Comparison of ENCODE assay signal across 14 mouse cellular contexts in the genomic region with DNA sequence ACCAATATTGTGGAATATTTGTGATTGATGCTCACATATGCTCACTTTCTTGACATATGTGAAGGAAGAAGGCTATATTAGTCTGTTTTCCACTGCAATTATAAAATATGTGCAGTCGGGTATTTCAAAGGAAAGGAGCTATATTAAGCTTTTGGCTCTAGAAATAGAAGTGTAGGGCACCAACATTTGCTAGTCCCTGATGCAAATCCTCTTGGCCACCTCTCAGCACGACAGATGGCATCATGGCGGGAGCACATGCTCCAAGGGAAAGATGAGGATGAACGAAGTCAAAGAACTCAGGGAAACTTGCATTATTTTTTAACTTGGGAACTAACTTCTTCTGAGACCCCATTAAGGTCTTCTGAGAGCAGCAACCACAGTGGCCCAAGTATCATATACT.
DNase-seq lines count a peak whose midpoint lies in the region; ATAC-seq and TF ChIP-seq lines count a peak whose summit lies in the region.
"Had no signal": no experiment of that assay in that cellular context is flagged by ENCODE, and none has a peak within 500 bp of the region (broad histone marks: within the 10 kb centered on the region; RNA-seq: fewer than 3 reads in every experiment).

No protein-coding gene starts in this region.

- H3K4me2 ChIP-seq in forebrain, embryonic 15.5 days (replicated peaks): no peak overlapping the region
- no peak overlapping the region for H3K4me2 ChIP-seq in hindbrain, embryonic 11.5 days (replicated peaks; ENCODE audit: low read depth, low read length)
- H3K4me2 ChIP-seq: limb, embryonic 15.5 days had no signal

- H3K27ac ChIP-seq in forebrain, embryonic 15.5 days (replicated peaks): no peak overlapping the region
- H3K27ac ChIP-seq in forebrain, embryonic 10.5 days: no peak overlapping the region
- H3K27ac ChIP-seq in hindbrain, embryonic 11.5 days (ENCODE audit: low read depth, low read length): no peak overlapping the region
- H3K27ac ChIP-seq in thymus, adult 2 months (ENCODE audit: control insufficient read depth, insufficient read depth, low read length): no peak overlapping the region
- H3K27ac ChIP-seq: limb, embryonic 15.5 days had no signal

- no peaks in the 10 kb centered on the region for H3K4me1 ChIP-seq in forebrain, embryonic 15.5 days
- H3K4me1 ChIP-seq in forebrain, embryonic 10.5 days: no peaks in the 10 kb centered on the region
- no peaks in the 10 kb centered on the region for H3K4me1 ChIP-seq in hindbrain, embryonic 11.5 days (replicated peaks; ENCODE audit: control insufficient read depth, insufficient read depth, low read length)
- no peaks in the 10 kb centered on the region for H3K4me1 ChIP-seq in thymus, adult 2 months (replicated peaks; ENCODE audit: control insufficient read depth, insufficient read depth, low read length)
- H3K4me1 ChIP-seq: limb, embryonic 15.5 days had no signal

- TF ChIP-seq POLR2A in thymus, adult 2 months (IDR thresholded peaks at IDR 0.05; ENCODE audit: control insufficient read depth, extremely low read depth, insufficient read depth, low read length, poor library complexity): no peak

- ATAC-seq in forebrain, embryonic 15.5 days (replicated peaks): peak; percentile 72; the same call in 1 of the 2 replicates
- ATAC-seq in hindbrain, embryonic 11.5 days (ENCODE audit: low FRiP score): no peak

- no peak overlapping the region for H3K4me3 ChIP-seq in forebrain, embryonic 15.5 days
- no peak overlapping the region for H3K4me3 ChIP-seq in forebrain, embryonic 10.5 days
- H3K4me3 ChIP-seq in hindbrain, embryonic 11.5 days (ENCODE audit: low read depth, low read length): no peak overlapping the region
- H3K4me3 ChIP-seq in thymus, adult 2 months (ENCODE audit: control insufficient read depth, insufficient read depth, low read length): no peak overlapping the region
- H3K4me3 ChIP-seq: limb, embryonic 15.5 days had no signal

- H3K9me3 ChIP-seq in forebrain, embryonic 15.5 days: no peaks in the 10 kb centered on the region
- H3K9me3 ChIP-seq in forebrain, embryonic 10.5 days: no peaks in the 10 kb centered on the region
- no peaks in the 10 kb centered on the region for H3K9me3 ChIP-seq in hindbrain, embryonic 11.5 days (ENCODE audit: control insufficient read depth, low read length)
- H3K9me3 ChIP-seq: limb, embryonic 15.5 days had no signal

- intact Hi-C loops in left cerebral cortex, postnatal 10 days (cut with DNase I): no loop called here

- H3K9ac ChIP-seq in forebrain, embryonic 15.5 days (replicated peaks): no peak overlapping the region
- no peak overlapping the region for H3K9ac ChIP-seq in hindbrain, embryonic 11.5 days (ENCODE audit: low read depth, low read length)
- H3K9ac ChIP-seq: limb, embryonic 15.5 days had no signal

- 69% methylated on average over 4 of the region's 4 CpGs for WGBS in forebrain, embryonic 15.5 days
- 86% methylated on average over 4 of the region's 4 CpGs for WGBS in forebrain, embryonic 10.5 days
- WGBS in hindbrain, embryonic 11.5 days: 92% methylated on average over 4 of the region's 4 CpGs
- 95% methylated on average over 4 of the region's 4 CpGs for WGBS in thymus, adult 2 months

- TF ChIP-seq CTCF in thymus, adult 2 months (IDR thresholded peaks at IDR 0.05; ENCODE audit: borderline replicate concordance, control insufficient read depth, extremely low read depth, insufficient read depth, low read length, poor library complexity): no peak

- DNase-seq in forebrain, embryonic 10.5 days (ENCODE audit: extremely low spot score, low spot score): no peak
- DNase-seq in frontal cortex, postnatal 36 days (ENCODE audit: low spot score in 2 of 2): peak; percentile 64 to 80
- peak; percentile 32 to 36 for DNase-seq in left cerebral cortex, postnatal 10 days (ENCODE audit: extremely low spot score in 1 of 2, low spot score in 2 of 2)
- DNase-seq in lung, postnatal 36 days: no peak
- no peak for DNase-seq in hindbrain, embryonic 11.5 days (ENCODE audit: low spot score)
- no peak for DNase-seq in thymus, adult 2 months
- DNase-seq in gastrocnemius, postnatal 4 days (ENCODE audit: low spot score in 2 of 2): no peak
- DNase-seq: adrenal gland, postnatal 14 days; gastrocnemius, postnatal 10 days; heart, postnatal 10 days; kidney, adult 11 months; lung, postnatal 14 days had no signal

- no peaks in the 10 kb centered on the region for H3K27me3 ChIP-seq in forebrain, embryonic 15.5 days
- no peaks in the 10 kb centered on the region for H3K27me3 ChIP-seq in forebrain, embryonic 10.5 days (ENCODE audit: poor library complexity, severe bottlenecking)
- no peaks in the 10 kb centered on the region for H3K27me3 ChIP-seq in hindbrain, embryonic 11.5 days (ENCODE audit: control insufficient read depth, insufficient read depth, low read length)
- H3K27me3 ChIP-seq in thymus, adult 2 months (ENCODE audit: control insufficient read depth, insufficient read depth, low read length): no peaks in the 10 kb centered on the region
- H3K27me3 ChIP-seq: limb, embryonic 15.5 days had no signal

- H3K36me3 ChIP-seq in forebrain, embryonic 15.5 days: no peaks in the 10 kb centered on the region
- H3K36me3 ChIP-seq in forebrain, embryonic 10.5 days (replicated peaks): no peaks in the 10 kb centered on the region
- no peaks in the 10 kb centered on the region for H3K36me3 ChIP-seq in hindbrain, embryonic 11.5 days (ENCODE audit: control insufficient read depth, insufficient read depth, low read length)
- no peaks in the 10 kb centered on the region for H3K36me3 ChIP-seq in thymus, adult 2 months (ENCODE audit: control insufficient read depth, insufficient read depth, low read length)
- H3K36me3 ChIP-seq: limb, embryonic 15.5 days had no signal

Comparison
In these comparisons a context has a peak if more than half of its experiments do, and no peak if none do; other contexts are left out.
1. DNase-seq: peak in frontal cortex, postnatal 36 days (2 of 2) and left cerebral cortex, postnatal 10 days (2 of 2); none in forebrain, embryonic 10.5 days (single experiment), lung, postnatal 36 days (single experiment), hindbrain, embryonic 11.5 days (single experiment), thymus, adult 2 months (single experiment) and gastrocnemius, postnatal 4 days (0 of 2).